ENCODE assay signal across 25 mouse cellular contexts in the genomic region with DNA sequence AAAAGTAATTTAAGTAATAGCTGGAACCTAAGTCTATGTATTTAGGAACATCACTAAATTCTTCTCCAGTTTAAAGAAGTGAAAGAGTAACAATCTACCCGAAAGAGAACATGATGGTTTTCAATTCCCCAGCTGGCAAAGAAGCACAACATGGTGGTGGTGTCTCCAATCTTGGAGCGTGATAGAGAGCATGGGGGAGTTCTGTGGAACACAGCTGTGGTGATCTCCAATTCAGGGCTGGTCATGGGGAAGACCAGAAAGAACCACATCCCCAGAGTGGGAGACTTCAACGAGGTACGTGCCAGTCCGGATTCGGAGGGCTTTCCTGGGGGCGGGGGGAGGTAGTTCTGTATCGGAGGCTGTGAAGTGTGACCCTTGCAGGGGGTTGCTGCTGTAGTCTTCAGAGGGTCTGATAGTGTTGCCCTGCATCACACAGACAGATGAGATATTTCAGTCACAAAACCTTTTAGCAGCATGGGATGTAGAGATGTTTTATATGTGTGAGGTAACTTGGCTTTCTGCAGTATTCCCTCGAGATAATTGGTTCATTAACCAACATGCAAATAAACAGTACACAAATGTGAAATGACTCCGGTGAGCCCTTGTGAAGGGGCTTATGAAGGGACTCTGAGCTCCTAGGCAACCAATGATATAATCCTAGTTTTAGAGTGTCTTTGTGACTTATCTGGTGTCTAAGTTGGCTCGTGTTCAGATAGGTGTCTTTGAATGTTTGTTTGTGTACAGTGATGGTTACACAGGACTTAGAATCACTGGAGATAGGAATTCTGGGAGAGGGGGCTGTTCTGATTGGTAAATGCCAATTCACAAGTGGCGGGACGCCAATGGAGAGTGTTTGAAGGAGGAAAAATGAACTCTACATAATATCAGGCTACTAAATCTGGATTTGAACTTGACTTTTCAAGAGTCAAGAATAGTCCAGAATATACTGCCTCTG. TPM values are rescaled to one million over a fixed set of nuclear protein-coding genes. Genes with fewer than 3 reads are reported as not detected.
DNase-seq lines count a peak whose midpoint lies in the region; ATAC-seq lines count a peak whose summit lies in the region.
"Had no signal": no experiment of that assay in that cellular context is flagged by ENCODE, and none has a peak within 500 bp of the region (broad histone marks: within the 10 kb centered on the region; RNA-seq: fewer than 3 reads in every experiment).

No protein-coding gene starts in this region.

- no peak overlapping the region for H3K4me3 ChIP-seq in midbrain, embryonic 11.5 days (ENCODE audit: low read depth, low read length)
- no peak overlapping the region for H3K4me3 ChIP-seq in midbrain, embryonic 15.5 days
- H3K4me3 ChIP-seq in intestine, embryonic 15.5 days (replicated peaks) = no peak overlapping the region
- H3K4me3 ChIP-seq in liver, embryonic 13.5 days (replicated peaks) = no peak overlapping the region
- H3K4me3 ChIP-seq in hindbrain, embryonic 13.5 days = no peak overlapping the region
- H3K4me3 ChIP-seq: embryonic facial prominence, embryonic 12.5 days; erythroblast, embryonic 14.5 days; forebrain, embryonic 12.5 days; heart, adult 2 months; heart, embryonic 13.5 days; kidney, embryonic 15.5 days; left cerebral cortex, adult 2 months; midbrain, embryonic 10.5 days had no signal

- H3K36me3 ChIP-seq in midbrain, embryonic 11.5 days (ENCODE audit: control insufficient read depth, insufficient read depth, low read length) = no peaks in the 10 kb centered on the region
- no peaks in the 10 kb centered on the region for H3K36me3 ChIP-seq in midbrain, embryonic 15.5 days (replicated peaks)
- no peaks in the 10 kb centered on the region for H3K36me3 ChIP-seq in intestine, embryonic 15.5 days
- H3K36me3 ChIP-seq in liver, embryonic 13.5 days = no peaks in the 10 kb centered on the region
- no peaks in the 10 kb centered on the region for H3K36me3 ChIP-seq in splenic B cell, adult 2 months (ENCODE audit: control insufficient read depth, insufficient read depth, low read length, poor library complexity, severe bottlenecking)
- H3K36me3 ChIP-seq in hindbrain, embryonic 13.5 days = no peaks in the 10 kb centered on the region
- H3K36me3 ChIP-seq: embryonic facial prominence, embryonic 12.5 days; forebrain, embryonic 12.5 days; G1E; heart, embryonic 13.5 days; kidney, embryonic 15.5 days; midbrain, embryonic 10.5 days had no signal

- no peaks in the 10 kb centered on the region for H3K9me3 ChIP-seq in midbrain, embryonic 11.5 days (ENCODE audit: control insufficient read depth, low read length)
- H3K9me3 ChIP-seq in midbrain, embryonic 15.5 days = no peaks in the 10 kb centered on the region
- no peaks in the 10 kb centered on the region for H3K9me3 ChIP-seq in intestine, embryonic 15.5 days
- no peaks in the 10 kb centered on the region for H3K9me3 ChIP-seq in liver, embryonic 13.5 days (replicated peaks)
- H3K9me3 ChIP-seq in hindbrain, embryonic 13.5 days = no peaks in the 10 kb centered on the region; the same call in 1 of the 2 replicates
- H3K9me3 ChIP-seq: embryonic facial prominence, embryonic 12.5 days; forebrain, embryonic 12.5 days; G1E; heart, embryonic 13.5 days; kidney, embryonic 15.5 days; midbrain, embryonic 10.5 days had no signal

- no peak for ATAC-seq in midbrain, embryonic 11.5 days (ENCODE audit: low FRiP score)
- ATAC-seq in midbrain, embryonic 15.5 days (replicated peaks) = no peak
- ATAC-seq in intestine, embryonic 15.5 days = peak; percentile 34
- peak; percentile 32; the same call in 1 of the 2 replicates for ATAC-seq in liver, embryonic 13.5 days (ENCODE audit: low read depth)
- no peak for ATAC-seq in hindbrain, embryonic 13.5 days (ENCODE audit: low FRiP score)
- ATAC-seq: Patski had no signal

- peak; percentile 21 for DNase-seq in midbrain, embryonic 11.5 days (ENCODE audit: low spot score, missing footprints)
- DNase-seq in liver, embryonic 13.5 days = no peak
- DNase-seq in splenic B cell, adult 2 months (ENCODE audit: low read depth, low spot score) = peak; percentile 55
- DNase-seq in adrenal gland, postnatal 14 days = no peak
- DNase-seq: adrenal gland, adult 8-10 months; cerebellum, adult 2 months; cerebellum, postnatal 25 days; gastrocnemius, postnatal 36 days; heart, adult 2 months; heart, postnatal 14 days; right cerebral cortex, postnatal 25 days; thymus, postnatal 14 days had no signal

- H3K9ac ChIP-seq in midbrain, embryonic 11.5 days (ENCODE audit: low read length) = no peak overlapping the region
- H3K9ac ChIP-seq in midbrain, embryonic 15.5 days = no peak overlapping the region
- no peak overlapping the region for H3K9ac ChIP-seq in intestine, embryonic 15.5 days
- H3K9ac ChIP-seq in liver, embryonic 13.5 days = no peak overlapping the region
- H3K9ac ChIP-seq in hindbrain, embryonic 13.5 days = no peak overlapping the region
- H3K9ac ChIP-seq: embryonic facial prominence, embryonic 12.5 days; forebrain, embryonic 12.5 days; heart, embryonic 13.5 days; kidney, embryonic 15.5 days had no signal

- no peaks in the 10 kb centered on the region for H3K4me1 ChIP-seq in midbrain, embryonic 11.5 days (ENCODE audit: control insufficient read depth, insufficient read depth, low read length)
- no peaks in the 10 kb centered on the region for H3K4me1 ChIP-seq in midbrain, embryonic 15.5 days
- no peaks in the 10 kb centered on the region for H3K4me1 ChIP-seq in intestine, embryonic 15.5 days (replicated peaks)
- H3K4me1 ChIP-seq in liver, embryonic 13.5 days (replicated peaks) = peaks cover 8% of the 10 kb centered on the region; the same call in 1 of the 2 replicates
- H3K4me1 ChIP-seq in hindbrain, embryonic 13.5 days (replicated peaks) = no peaks in the 10 kb centered on the region
- H3K4me1 ChIP-seq: embryonic facial prominence, embryonic 12.5 days; forebrain, embryonic 12.5 days; kidney, embryonic 15.5 days; midbrain, embryonic 10.5 days had no signal

- H3K27ac ChIP-seq in midbrain, embryonic 11.5 days (ENCODE audit: low read depth, low read length) = no peak overlapping the region
- H3K27ac ChIP-seq in midbrain, embryonic 15.5 days = no peak overlapping the region
- H3K27ac ChIP-seq in intestine, embryonic 15.5 days = no peak overlapping the region; the same call in 1 of the 2 replicates
- H3K27ac ChIP-seq in liver, embryonic 13.5 days = peak overlapping the region; percentile 39
- H3K27ac ChIP-seq in hindbrain, embryonic 13.5 days = no peak overlapping the region
- H3K27ac ChIP-seq: embryonic facial prominence, embryonic 12.5 days; forebrain, embryonic 12.5 days; heart, adult 2 months; heart, embryonic 13.5 days; left cerebral cortex, adult 2 months; midbrain, embryonic 10.5 days had no signal

- no peak overlapping the region for H3K4me2 ChIP-seq in midbrain, embryonic 11.5 days
- H3K4me2 ChIP-seq in midbrain, embryonic 15.5 days = no peak overlapping the region
- H3K4me2 ChIP-seq in intestine, embryonic 15.5 days (replicated peaks) = peak overlapping the region; percentile 51
- no peak overlapping the region for H3K4me2 ChIP-seq in liver, embryonic 13.5 days
- H3K4me2 ChIP-seq in hindbrain, embryonic 13.5 days = no peak overlapping the region
- H3K4me2 ChIP-seq: embryonic facial prominence, embryonic 12.5 days; forebrain, embryonic 12.5 days; heart, embryonic 13.5 days; kidney, embryonic 15.5 days had no signal

- 89% methylated on average over 13 of the region's 13 CpGs for WGBS in midbrain, embryonic 11.5 days
- 86% methylated on average over 13 of the region's 13 CpGs for WGBS in midbrain, embryonic 15.5 days
- WGBS in intestine, embryonic 15.5 days = 78% methylated on average over 13 of the region's 13 CpGs
- WGBS in liver, embryonic 13.5 days (ENCODE audit: insufficient replicate concordance) = 70% methylated on average over 13 of the region's 13 CpGs
- WGBS in hindbrain, embryonic 13.5 days = 83% methylated on average over 13 of the region's 13 CpGs

- H3K27me3 ChIP-seq in midbrain, embryonic 11.5 days (ENCODE audit: control insufficient read depth, insufficient read depth, low read length) = no peaks in the 10 kb centered on the region
- no peaks in the 10 kb centered on the region for H3K27me3 ChIP-seq in midbrain, embryonic 15.5 days (replicated peaks)
- no peaks in the 10 kb centered on the region for H3K27me3 ChIP-seq in intestine, embryonic 15.5 days (replicated peaks)
- no peaks in the 10 kb centered on the region for H3K27me3 ChIP-seq in liver, embryonic 13.5 days
- no peaks in the 10 kb centered on the region for H3K27me3 ChIP-seq in splenic B cell, adult 2 months (ENCODE audit: control insufficient read depth, insufficient read depth, low read length, poor library complexity, severe bottlenecking)
- no peaks in the 10 kb centered on the region for H3K27me3 ChIP-seq in hindbrain, embryonic 13.5 days
- H3K27me3 ChIP-seq: embryonic facial prominence, embryonic 12.5 days; forebrain, embryonic 12.5 days; heart, embryonic 13.5 days; kidney, embryonic 15.5 days; Patski had no signal

RNA-seq across cellular contexts. Expression of a gene that starts 27.4 kb away (rescaled TPM):
- polyA plus RNA-seq in midbrain, embryonic 11.5 days (2014; fragmentation: Nextera tagmentation; extraction: Ambion mirVana) = not detected in 2 replicates
- polyA plus RNA-seq in midbrain, embryonic 15.5 days (2015; fragmentation: Nextera tagmentation; extraction: Ambion mirVana) = 0.28 and 0.51 TPM in 2 replicates
- 0.88 and 1.9 TPM in 2 replicates for polyA plus RNA-seq in intestine, embryonic 15.5 days (2015; fragmentation: Nextera tagmentation; extraction: Ambion mirVana)
- polyA plus RNA-seq in liver, embryonic 13.5 days (2015; fragmentation: Nextera tagmentation; extraction: Ambion mirVana) = 12.0 and 14.2 TPM in 2 replicates
- 2.4 and 24.2 TPM in 2 replicates for total RNA-seq in adrenal gland, postnatal 14 days (2021)
- polyA plus RNA-seq in hindbrain, embryonic 13.5 days (2015; fragmentation: Nextera tagmentation; extraction: Ambion mirVana) = 0.09 and 0.10 TPM in 2 replicates
- total RNA-seq: gastrocnemius, postnatal 36 days had no signal
- polyA plus RNA-seq: erythroblast, embryonic 14.5 days; forebrain, embryonic 12.5 days; G1E; midbrain, embryonic 10.5 days; neural tube, embryonic 11.5 days; Patski had no signal

Comparison
In these comparisons a context has a peak if more than half of its experiments do, and no peak if none do; other contexts are left out.
1. ATAC-seq: peak in intestine, embryonic 15.5 days (single experiment) and liver, embryonic 13.5 days (single experiment); none in midbrain, embryonic 11.5 days (single experiment), midbrain, embryonic 15.5 days (single experiment) and hindbrain, embryonic 13.5 days (single experiment).
2. DNase-seq: peak in midbrain, embryonic 11.5 days (single experiment) and splenic B cell, adult 2 months (single experiment); none in liver, embryonic 13.5 days (single experiment) and adrenal gland, postnatal 14 days (single experiment).